Mouse (Mus musculus): ENCODE results near the gene Spry2.

DNA sequence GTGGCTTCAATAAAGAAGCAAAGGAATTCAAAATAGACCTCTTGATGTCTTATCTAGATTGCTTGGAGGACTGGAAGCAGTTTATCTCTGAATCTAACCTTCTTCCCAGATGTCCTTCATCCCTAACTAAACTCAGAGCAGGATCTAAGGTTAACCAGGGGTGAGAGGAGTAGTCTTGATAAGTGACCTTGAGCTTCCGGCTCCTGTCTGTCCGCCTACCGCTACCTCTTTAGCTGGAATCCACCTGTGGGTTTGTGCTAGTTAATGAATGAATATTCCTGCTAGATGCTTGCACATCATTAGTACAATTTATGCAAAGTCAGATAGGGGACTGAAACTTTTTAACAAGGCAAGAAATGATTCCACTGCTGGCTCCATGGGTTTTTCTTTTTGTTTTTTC, 4.2 kb upstream of the Spry2 start:
- no peak for TF ChIP-seq MAFK (IDR thresholded peaks at IDR 0.05; ENCODE audit: insufficient read depth, low read depth, low read length)
- no peak for TF ChIP-seq ZC3H11A (IDR thresholded peaks at IDR 0.05; ENCODE audit: borderline replicate concordance, low read depth, low read length)
- no peak for TF ChIP-seq ZNF384 (IDR thresholded peaks at IDR 0.05; ENCODE audit: low read depth, low read length)
- no peak for TF ChIP-seq CHD2 (IDR thresholded peaks at IDR 0.05; ENCODE audit: low read depth, low read length)
- TF ChIP-seq HCFC1 (IDR thresholded peaks at IDR 0.05; ENCODE audit: borderline replicate concordance, insufficient read depth, low read length): no peak

Data from ES-E14 (cell line).